Mouse (Mus musculus) forebrain, embryonic 12.5 days (tissue): ENCODE results near the gene Prss1. TPM values are rescaled to one million over a fixed set of nuclear protein-coding genes. Genes with fewer than 3 reads are reported as not detected.
"Not testable (repeated sequence)": the region's sequence is repeated elsewhere in the genome, so short reads cannot be mapped to it uniquely, and the experiment has no call there.

ENCODE experiments used
- ATAC-seq: fragments of 200-750 bp; cut with Nextera tagmentation; 2 replicates; pipeline ENCODE4 v1.8.0; 2017; ENCODE audit warnings: moderate TSS enrichment; ENCODE audit not compliant: low FRiP score
- H3K27ac ChIP-seq: fragments of 300-500 bp; sonication (generic); 2 replicates; pipeline ENCODE4 v1.5.1; 2016; ENCODE audit warnings: mild to moderate bottlenecking
- H3K27me3 ChIP-seq: fragments of 300-500 bp; sonication (generic); 2 replicates; pipeline ENCODE4 v1.6.1; 2016; ENCODE audit warnings: mild to moderate bottlenecking
- H3K36me3 ChIP-seq: fragments of 300-500 bp; sonication (generic); replicated peaks from 2 replicates; pipeline ENCODE4 v1.6.1; 2016; ENCODE audit warnings: mild to moderate bottlenecking
- H3K4me1 ChIP-seq: fragments of 300-500 bp; sonication (generic); 2 replicates; pipeline ENCODE4 v1.6.1; 2016
- H3K4me2 ChIP-seq: fragments of 300-500 bp; sonication (generic); 2 replicates; pipeline ENCODE4 v1.6.1; 2016; ENCODE audit warnings: mild to moderate bottlenecking, moderate library complexity
- H3K4me3 ChIP-seq: fragments of 300-500 bp; sonication (generic); replicated peaks from 2 replicates; pipeline ENCODE4 v1.5.1; 2016; ENCODE audit warnings: mild to moderate bottlenecking
- H3K9ac ChIP-seq: fragments of 300-500 bp; sonication (generic); 2 replicates; pipeline ENCODE4 v1.6.1; 2016; ENCODE audit warnings: mild to moderate bottlenecking
- H3K9me3 ChIP-seq: fragments of 300-500 bp; sonication (generic); 2 replicates; pipeline ENCODE4 v1.6.1; 2016
- whole genome bisulfite sequencing: fragments of 180-500 bp; shearing (Covaris S2); methylation state at CpG from one replicate; pipeline ENCODE4 v1.1.7; 2016; 5-methylcytosine and 5-hydroxymethylcytosine counted together
- polyA plus RNA-seq: library from polyadenylated mRNA; unstranded; fragments of >200 nt; fragmentation: Nextera tagmentation; extraction: Ambion mirVana; gene quantifications from 2 replicates; pipeline ENCODE4 v1.2.1, GENCODE M21; 2016

Gene Prss1
- not detected in 2 replicates for polyA plus RNA-seq

DNA sequence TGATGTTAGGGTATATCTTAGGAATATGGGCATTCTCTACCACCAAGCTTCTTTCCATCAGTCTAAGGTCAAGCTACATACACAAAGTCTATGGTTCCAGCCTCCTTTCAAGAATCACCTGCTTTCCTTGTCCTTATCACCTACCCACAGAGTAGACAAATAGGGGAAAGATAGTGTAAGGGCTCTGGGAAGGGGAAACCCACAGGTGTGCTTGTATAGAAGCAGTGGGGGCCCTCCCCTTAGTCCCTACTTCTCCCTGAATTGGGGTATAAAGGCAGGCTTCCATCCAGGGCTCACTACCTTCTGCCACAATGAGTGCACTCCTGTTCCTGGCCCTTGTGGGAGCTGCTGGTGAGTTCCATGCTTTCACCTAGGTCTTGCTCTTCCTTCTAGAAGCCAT is at the start of gene Prss1:
TSS of gene Prss1 (plus strand) at position 301 of the 400 bp plus-strand sequence.
- not testable (repeated sequence) for H3K27me3 ChIP-seq, H3K27ac ChIP-seq, H3K9me3 ChIP-seq, ATAC-seq, H3K4me2 ChIP-seq, H3K36me3 ChIP-seq, H3K9ac ChIP-seq, H3K4me1 ChIP-seq, H3K4me3 ChIP-seq

DNA sequence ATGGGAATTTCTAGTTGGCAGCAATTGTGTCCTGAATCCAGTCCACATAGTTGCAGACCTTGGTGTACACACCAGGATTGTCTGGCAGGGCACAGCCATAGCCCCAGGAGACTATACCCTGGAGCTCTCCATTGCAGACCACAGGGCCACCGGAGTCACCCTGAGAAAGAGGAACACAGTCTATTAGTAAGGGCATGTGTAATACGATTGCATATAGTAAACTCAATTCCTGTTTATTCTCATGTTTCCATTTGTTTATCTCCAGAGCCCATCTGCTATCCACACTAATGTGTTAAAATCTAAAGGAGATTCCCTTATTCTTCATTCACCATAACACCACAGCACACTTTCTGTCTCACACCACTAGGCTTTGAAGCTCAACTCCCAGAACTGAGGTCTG is 16.5 kb upstream of the Prss1 start:
- not testable (repeated sequence) for H3K27me3 ChIP-seq, H3K4me2 ChIP-seq, H3K9me3 ChIP-seq, H3K9ac ChIP-seq, H3K27ac ChIP-seq, H3K4me1 ChIP-seq, H3K36me3 ChIP-seq, H3K4me3 ChIP-seq, ATAC-seq
- WGBS: 88% methylated on average over 2 of the region's 2 CpGs

DNA sequence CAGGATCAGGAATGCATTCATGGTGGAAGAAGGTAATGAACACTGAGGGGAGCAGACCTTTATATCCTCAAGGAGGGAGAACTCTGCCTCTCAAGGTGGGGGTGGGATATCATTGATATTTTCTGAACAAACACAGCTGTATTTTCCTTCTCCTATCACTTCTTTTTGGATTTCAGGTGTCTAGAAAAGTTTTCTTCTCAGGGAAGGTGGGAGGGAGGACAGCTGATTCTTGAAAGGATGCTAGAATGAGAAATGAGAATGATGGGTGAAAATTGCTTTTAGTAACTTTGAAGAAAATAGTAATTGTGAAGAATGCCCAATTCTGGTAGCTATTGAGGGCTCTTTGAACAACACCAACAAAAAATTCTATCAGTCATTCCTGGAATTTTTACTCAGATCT is 12.7 kb upstream of the Prss1 start, which contains the start of gene Gm10334:
TSS of gene Gm10334 (minus strand) at position 101 of the 400 bp plus-strand sequence.
- not testable (repeated sequence) for H3K27me3 ChIP-seq, H3K4me1 ChIP-seq, H3K4me3 ChIP-seq, H3K4me2 ChIP-seq, H3K9ac ChIP-seq, ATAC-seq, H3K36me3 ChIP-seq, H3K27ac ChIP-seq, H3K9me3 ChIP-seq

DNA sequence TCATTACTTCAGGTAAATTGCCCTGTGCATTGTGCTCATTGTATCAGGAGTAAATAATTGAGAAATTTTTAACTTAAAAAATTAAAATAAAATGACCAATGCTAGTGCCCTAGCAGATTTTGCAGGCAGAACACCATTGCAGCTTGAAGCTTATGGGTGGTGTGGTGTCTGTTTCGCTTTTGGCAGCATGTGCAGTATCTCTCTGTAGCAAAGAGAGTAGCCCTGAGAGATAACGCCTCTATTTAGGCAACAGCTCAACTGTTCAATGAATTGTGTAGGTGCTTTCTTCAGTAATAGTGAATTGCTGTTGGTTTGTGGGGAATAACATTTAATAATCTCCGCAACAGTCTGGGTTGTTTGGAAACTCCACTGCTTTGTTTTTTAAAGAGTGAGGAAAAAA is 40.6 kb downstream of the Prss1 start:
- H3K4me2 ChIP-seq: no peak overlapping the region
- no peaks in the 10 kb centered on the region for H3K27me3 ChIP-seq
- ATAC-seq: no peak
- no peak overlapping the region for H3K4me3 ChIP-seq
- H3K4me1 ChIP-seq: no peaks in the 10 kb centered on the region
- no peak overlapping the region for H3K27ac ChIP-seq
- H3K36me3 ChIP-seq: no peaks in the 10 kb centered on the region
- no peak overlapping the region for H3K9ac ChIP-seq
- 79% methylated on average over 3 of the region's 3 CpGs for WGBS
- H3K9me3 ChIP-seq: no peaks in the 10 kb centered on the region

DNA sequence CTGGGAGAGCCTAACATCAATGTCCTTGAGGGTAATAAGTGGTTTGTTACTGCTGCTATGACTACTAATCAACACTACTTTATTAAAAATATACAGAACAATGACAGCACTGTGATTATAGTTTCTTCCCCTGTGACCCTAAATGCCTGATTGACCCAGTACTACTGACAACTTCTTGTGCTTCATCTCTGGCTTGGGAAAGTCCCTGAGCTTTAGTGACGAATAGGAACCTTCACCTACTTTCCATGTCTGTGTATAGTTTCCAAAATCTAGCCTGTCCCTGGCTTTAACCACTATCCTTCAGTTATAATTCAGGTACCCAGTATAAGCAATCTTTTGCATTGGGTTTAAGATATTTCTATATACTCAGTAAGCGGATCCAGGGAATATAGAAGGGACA is 46.2 kb downstream of the Prss1 start:
- Histone ChIP-seq H3K36me3 (no peaks in the 10 kb centered on the region), H3K4me1 (no peaks in the 10 kb centered on the region), H3K9ac (no peak overlapping the region), H3K27me3 (no peaks in the 10 kb centered on the region), H3K4me2 (no peak overlapping the region), H3K27ac (no peak overlapping the region), H3K4me3 (no peak overlapping the region), H3K9me3 (no peaks in the 10 kb centered on the region)
- WGBS: 90% methylated on average over 2 of the region's 2 CpGs
- ATAC-seq: no peak

DNA sequence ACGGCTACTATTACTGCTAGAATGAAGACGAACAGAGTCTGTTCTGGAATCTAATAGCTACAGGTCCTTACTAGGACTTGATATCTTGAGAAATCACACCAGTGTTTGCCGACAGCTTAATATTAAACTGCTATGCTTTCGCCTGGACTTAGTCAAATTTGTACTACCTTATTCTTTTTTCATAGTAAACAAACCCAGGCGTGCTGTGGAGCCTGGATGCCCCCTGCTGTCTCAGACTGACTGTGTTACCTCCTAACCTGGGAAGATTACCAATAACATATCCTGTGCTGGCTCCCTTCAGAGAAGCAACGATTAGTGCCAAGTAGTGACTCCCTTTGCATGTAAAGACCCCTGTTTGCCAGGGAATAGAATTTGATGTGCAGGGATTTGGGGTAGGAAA is 46.6 kb downstream of the Prss1 start:
- Histone ChIP-seq H3K9me3 (no peaks in the 10 kb centered on the region), H3K4me1 (no peaks in the 10 kb centered on the region), H3K27me3 (no peaks in the 10 kb centered on the region), H3K4me2 (no peak overlapping the region), H3K27ac (no peak overlapping the region), H3K9ac (no peak overlapping the region), H3K4me3 (no peak overlapping the region), H3K36me3 (no peaks in the 10 kb centered on the region)
- no peak for ATAC-seq
- 85% methylated on average over 6 of the region's 6 CpGs for WGBS

Other genes with a start within 250 kb of the Prss1 start
- not detected in 2 replicates for gene Try4, start 156.7 kb upstream of the Prss1 start, polyA plus RNA-seq
- 0.33 TPM in 1 of 2 replicates, not detected in the other for gene Try5, start 142.1 kb upstream of the Prss1 start, polyA plus RNA-seq
- gene Try10, start 104.8 kb upstream of the Prss1 start, polyA plus RNA-seq: not detected in 2 replicates
- gene Prss3, start 81.3 kb upstream of the Prss1 start, polyA plus RNA-seq: 0.27 TPM in 1 of 2 replicates, not detected in the other
- gene Gm5771, start 66.6 kb upstream of the Prss1 start, polyA plus RNA-seq: not detected in 2 replicates
- not detected in 2 replicates for gene Gm10334, start 12.8 kb upstream of the Prss1 start, polyA plus RNA-seq
- not detected in 2 replicates for gene Prss2, start 62.9 kb downstream of the Prss1 start, polyA plus RNA-seq
- 17.7 and 18.4 TPM in 2 replicates for gene Ephb6, start 146.6 kb downstream of the Prss1 start, polyA plus RNA-seq
- 0.31 and 0.52 TPM in 2 replicates for gene Trpv6, start 177.5 kb downstream of the Prss1 start, polyA plus RNA-seq
- not detected in 2 replicates for gene Trpv5, start 221.8 kb downstream of the Prss1 start, polyA plus RNA-seq
- not detected in 2 replicates for gene Llcfc1, start 225.5 kb downstream of the Prss1 start, polyA plus RNA-seq
- gene Kel, start 245.4 kb downstream of the Prss1 start, polyA plus RNA-seq: 5.8 and 7.5 TPM in 2 replicates